Mouse (Mus musculus) heart, adult 2 months (tissue): ENCODE measurements around the gene Trio. TPM values are rescaled to one million over a fixed set of nuclear protein-coding genes. Genes with fewer than 3 reads are reported as not detected.
A peak's percentile ranks its signal among the peaks of the same experiment; 100 is the strongest.

Experiments
- DNase-seq, 2 experiments: peaks; one replicate each; pipeline ENCODE4 v3.0.0; 2021
- H3K27ac ChIP-seq: fragments of 200-600 bp; 2 replicates; pipeline ENCODE4 v1.8.1; 2022
- H3K27me3 ChIP-seq: fragments of 200-500 bp; 2 replicates; pipeline ENCODE4 v1.6.1; 2012; ENCODE audit warnings: mild to moderate bottlenecking, low read length, inconsistent platforms, mixed read lengths; ENCODE audit not compliant: control insufficient read depth, insufficient read depth
- H3K36me3 ChIP-seq: fragments of 200-500 bp; 2 replicates; pipeline ENCODE4 v1.6.1; 2012; ENCODE audit warnings: low read length, inconsistent platforms; ENCODE audit not compliant: control insufficient read depth, insufficient read depth
- H3K4me1 ChIP-seq: fragments of 200-500 bp; 2 replicates; pipeline ENCODE4 v1.6.1; 2011; ENCODE audit warnings: low read length; ENCODE audit not compliant: control insufficient read depth, insufficient read depth
- H3K4me3 ChIP-seq: fragments of 200-600 bp; 2 replicates; pipeline ENCODE4 v1.8.1; 2022
- H3K79me2 ChIP-seq: fragments of 200-500 bp; replicated peaks from 2 replicates; pipeline ENCODE4 v1.6.1; 2012; ENCODE audit warnings: mild to moderate bottlenecking, inconsistent platforms, low read length, moderate library complexity, mixed read lengths; ENCODE audit not compliant: control insufficient read depth, insufficient read depth
- H3K9ac ChIP-seq: fragments of 200-500 bp; 2 replicates; pipeline ENCODE4 v1.6.1; 2012; ENCODE audit warnings: low read depth, mild to moderate bottlenecking, control low read depth, inconsistent platforms, low read length, mixed read lengths
- CTCF ChIP-seq: fragments of 200-600 bp; IDR thresholded peaks from 2 replicates; pipeline ENCODE4 v1.8.1; 2022; ENCODE audit warnings: antibody characterized with exemption, mild to moderate bottlenecking, moderate library complexity
- EP300 ChIP-seq: fragments of 200-500 bp; IDR thresholded peaks from 2 replicates; pipeline ENCODE4 v1.6.1; 2011; ENCODE audit warnings: low read depth, low read length, control low read depth; ENCODE audit not compliant: insufficient read depth
- POLR2A ChIP-seq: fragments of 200-500 bp; IDR thresholded peaks from 2 replicates; pipeline ENCODE4 v1.6.1; 2011; ENCODE audit warnings: mild to moderate bottlenecking, low read depth, low read length, control low read depth; ENCODE audit not compliant: insufficient read depth
- WGBS: fragments of 180-500 bp; shearing (Covaris S2); methylation state at CpG from one replicate; pipeline ENCODE4 v1.1.7; 2018; 5-methylcytosine and 5-hydroxymethylcytosine counted together
- intact Hi-C: fragments of 180-260 bp; cut with DNase I; formaldehyde crosslinking; loops from one replicate; pipeline ENCODE4 v1.15.1; 2025
- polyA plus RNA-seq: library from polyadenylated mRNA; depleted of rRNA; stranded (reverse); fragments of >200 nt; gene quantifications from 2 replicates; pipeline ENCODE4 v1.2.3, GENCODE M21; 2012
- total RNA-seq, 2 experiments: library from RNA; stranded (reverse); gene quantifications; 2 replicates each; pipeline ENCODE4 v1.2.3; 2021

Trio gene
- total and polyA plus RNA-seq, 3 experiments, result 28.0 to 44.2 (median 33.8) TPM

DNA sequence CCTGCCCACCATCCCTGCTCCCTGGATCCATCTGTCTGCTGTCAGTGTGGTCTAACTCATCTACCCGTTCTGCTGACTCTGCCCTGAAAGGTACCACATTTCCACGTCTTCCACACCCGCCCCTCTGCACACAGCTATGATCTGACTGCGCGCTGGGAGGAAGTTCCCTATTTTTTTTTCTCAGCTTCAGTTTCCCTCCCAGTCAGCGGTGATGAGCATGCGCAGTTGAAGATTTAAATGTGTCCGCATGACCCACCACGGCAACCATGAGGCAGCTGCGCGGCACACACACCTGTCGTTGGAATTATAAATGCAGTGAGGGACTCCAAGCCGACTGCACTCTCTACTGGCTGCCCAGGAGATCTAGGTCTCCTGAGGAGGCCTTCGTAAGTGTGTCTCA, 142.8 kb downstream of the Trio start:
- H3K27me3 ChIP-seq, result no peaks in the 10 kb centered on the region
- H3K4me1 ChIP-seq, result peaks cover 8% of the 10 kb centered on the region
- peak in 1 of 2 experiments; percentile 26 for DNase-seq
- no peak overlapping the region for H3K4me3 ChIP-seq
- 92% methylated on average over 14 of the region's 14 CpGs for WGBS
- no peak overlapping the region for H3K27ac ChIP-seq
- H3K9ac ChIP-seq, result no peak overlapping the region
- peaks cover 9% of the 10 kb centered on the region for H3K36me3 ChIP-seq
- H3K79me2 ChIP-seq, result no peaks in the 10 kb centered on the region
- TF ChIP-seq EP300, result no peak
- no peak for TF ChIP-seq CTCF
- no peak for TF ChIP-seq POLR2A
- intact Hi-C loops, result no loop called here

DNA sequence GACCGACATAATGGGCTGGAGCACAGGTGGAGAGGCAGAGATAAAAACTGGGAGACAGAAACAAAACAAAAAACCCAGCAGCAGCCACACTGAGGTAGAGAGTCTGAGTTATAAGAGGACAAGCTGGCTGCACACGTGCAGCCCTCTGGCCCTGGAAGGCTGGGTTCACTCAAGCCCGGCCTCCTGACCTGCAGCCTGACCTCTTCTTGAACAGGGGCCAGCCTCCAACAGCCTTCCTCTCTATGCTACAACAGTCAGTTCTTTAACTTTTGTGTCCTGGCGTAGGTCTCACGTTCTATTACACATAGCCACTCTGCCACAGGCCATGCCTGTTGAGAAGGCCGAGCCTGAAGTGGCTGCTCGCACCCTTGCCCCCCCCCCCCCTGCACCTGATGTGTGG, 147.8 kb downstream of the Trio start:
- no peak overlapping the region for H3K4me3 ChIP-seq
- H3K79me2 ChIP-seq, result peaks cover 1% of the 10 kb centered on the region; the same call in 1 of the 2 replicates
- no peak overlapping the region for H3K27ac ChIP-seq
- 69% methylated on average over 7 of the region's 7 CpGs for WGBS
- peaks cover 1% of the 10 kb centered on the region for H3K4me1 ChIP-seq
- H3K9ac ChIP-seq, result no peak overlapping the region
- no peaks in the 10 kb centered on the region for H3K27me3 ChIP-seq
- no peak for DNase-seq
- peaks cover 4% of the 10 kb centered on the region for H3K36me3 ChIP-seq
- intact Hi-C loops, result no loop called here
- TF ChIP-seq POLR2A, result no peak
- TF ChIP-seq CTCF, result no peak
- no peak for TF ChIP-seq EP300

DNA sequence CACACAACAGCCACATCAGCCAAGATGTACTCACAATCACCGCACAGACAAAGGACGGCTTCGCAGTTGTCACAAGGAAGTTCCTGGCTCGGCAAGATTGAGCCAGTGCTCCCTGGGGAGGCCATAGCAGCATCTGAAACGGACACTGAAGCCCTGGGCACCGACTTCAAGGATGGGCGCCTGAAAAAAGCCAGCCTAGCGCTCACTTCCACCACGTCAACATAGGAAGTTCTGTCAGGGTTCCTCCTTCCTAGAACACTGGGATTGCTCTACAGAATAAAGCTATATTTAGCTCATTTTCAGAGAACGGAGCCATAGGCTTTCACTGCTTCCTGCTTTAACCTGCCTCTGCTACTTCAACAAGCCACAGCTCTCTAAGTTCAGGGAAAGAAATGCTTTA, 149.3 kb downstream of the Trio start:
- 30% methylated on average over 10 of the region's 10 CpGs for WGBS
- H3K79me2 ChIP-seq, result peaks cover 1% of the 10 kb centered on the region; the same call in 1 of the 2 replicates
- intact Hi-C loops, result no loop called here
- no peak overlapping the region for H3K9ac ChIP-seq
- TF ChIP-seq POLR2A (no peak), EP300 (no peak), CTCF (no peak)
- no peak for DNase-seq
- H3K36me3 ChIP-seq, result peaks cover 4% of the 10 kb centered on the region
- H3K27ac ChIP-seq, result peak overlapping the region; percentile 10; the same call in 1 of the 2 replicates
- peaks cover 1% of the 10 kb centered on the region for H3K4me1 ChIP-seq
- H3K4me3 ChIP-seq, result no peak overlapping the region
- H3K27me3 ChIP-seq, result no peaks in the 10 kb centered on the region

DNA sequence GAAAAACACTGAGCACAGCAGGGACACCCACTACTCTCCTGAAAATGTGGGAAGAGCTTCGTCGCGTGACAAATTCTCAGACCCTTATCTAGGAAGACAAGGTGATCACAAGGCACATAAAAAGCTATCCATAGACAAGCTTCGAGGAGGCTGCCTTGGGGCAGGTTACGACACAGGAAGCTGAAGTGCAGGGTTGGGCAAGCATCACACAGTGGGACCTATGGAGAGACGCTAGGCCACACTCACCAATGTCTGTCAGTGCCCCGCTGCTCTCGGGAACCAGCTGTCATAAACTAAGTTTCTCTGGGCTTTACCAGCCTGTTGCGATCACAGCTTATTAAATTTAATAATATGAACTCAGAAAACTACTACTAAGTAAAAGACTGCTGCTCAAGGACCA, 149.9 kb downstream of the Trio start:
- WGBS, result 92% methylated on average over 9 of the region's 9 CpGs
- Histone ChIP-seq H3K9ac (no peak overlapping the region), H3K27ac (no peak overlapping the region), H3K79me2 (peaks cover 1% of the 10 kb centered on the region; the same call in 1 of the 2 replicates), H3K36me3 (peaks cover 4% of the 10 kb centered on the region), H3K4me3 (no peak overlapping the region), H3K27me3 (no peaks in the 10 kb centered on the region), H3K4me1 (peaks cover 1% of the 10 kb centered on the region)
- intact Hi-C loops, result no loop called here
- DNase-seq, result no peak
- TF ChIP-seq EP300 (no peak), CTCF (no peak), POLR2A (no peak)

DNA sequence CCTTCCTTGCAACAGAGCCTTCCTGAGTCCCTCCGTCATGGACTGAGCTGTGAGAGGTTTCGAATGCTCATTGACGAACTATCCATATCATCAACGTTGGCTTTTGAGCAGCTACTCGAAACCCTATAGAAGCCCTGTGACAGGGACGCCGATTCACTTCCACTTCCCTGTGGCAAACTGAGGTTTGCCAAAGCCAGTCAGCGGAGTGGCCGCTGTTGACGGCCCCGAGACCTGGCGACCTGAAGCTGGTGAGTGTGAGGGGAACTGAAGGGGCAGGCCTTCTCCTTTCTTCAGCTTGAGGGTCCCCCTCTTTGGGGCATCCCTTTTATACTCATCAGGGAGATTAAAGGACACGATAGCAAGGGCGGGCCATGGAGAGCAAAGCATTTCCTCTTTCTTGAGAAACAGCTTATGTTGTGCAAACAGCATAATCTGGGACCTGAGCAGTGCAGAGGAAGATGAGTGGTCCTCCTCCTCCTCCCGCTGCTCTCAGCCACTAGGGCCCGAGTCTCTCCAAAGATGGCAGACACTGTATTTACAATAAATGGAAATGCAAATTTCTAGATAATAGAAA, 151.8 kb downstream of the Trio start:
- no peak overlapping the region for H3K4me3 ChIP-seq
- TF ChIP-seq EP300, result no peak
- peaks cover 1% of the 10 kb centered on the region for H3K4me1 ChIP-seq
- intact Hi-C loops, result no loop called here
- H3K36me3 ChIP-seq, result peaks cover 4% of the 10 kb centered on the region
- peak in 1 of 2 experiments; percentile 22 for DNase-seq
- H3K27ac ChIP-seq, result no peak overlapping the region
- peaks cover 1% of the 10 kb centered on the region; the same call in 1 of the 2 replicates for H3K79me2 ChIP-seq
- 86% methylated on average over 16 of the region's 16 CpGs for WGBS
- H3K9ac ChIP-seq, result no peak overlapping the region
- no peaks in the 10 kb centered on the region for H3K27me3 ChIP-seq

DNA sequence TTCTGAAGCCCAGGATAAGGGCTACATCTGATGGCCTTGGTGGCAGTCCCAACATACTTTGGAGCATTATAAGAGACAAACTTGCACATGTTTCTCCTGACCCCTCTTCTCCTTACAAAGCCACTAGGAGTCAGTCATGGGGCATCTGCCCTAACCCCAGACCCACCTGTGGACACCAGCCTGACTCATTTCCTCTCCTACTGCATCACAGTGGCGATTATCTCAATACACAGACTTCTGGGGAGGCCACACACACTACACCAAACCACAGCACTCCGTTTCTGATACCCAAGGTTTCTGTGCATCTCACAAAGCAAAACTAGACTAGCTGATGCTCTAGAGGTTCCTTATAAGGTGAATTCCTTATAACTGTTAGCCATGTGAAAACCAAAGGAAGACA, 153.4 kb downstream of the Trio start:
- Histone ChIP-seq H3K36me3 (peaks cover 4% of the 10 kb centered on the region), H3K4me1 (peaks cover 1% of the 10 kb centered on the region), H3K9ac (no peak overlapping the region), H3K79me2 (peaks cover 1% of the 10 kb centered on the region; the same call in 1 of the 2 replicates), H3K27me3 (no peaks in the 10 kb centered on the region), H3K4me3 (no peak overlapping the region), H3K27ac (no peak overlapping the region)
- TF ChIP-seq EP300, result no peak
- TF ChIP-seq CTCF, result no peak
- TF ChIP-seq POLR2A, result no peak
- DNase-seq, result no peak
- intact Hi-C loops, result no loop called here
- WGBS, result 50% methylated on average over 2 of the region's 2 CpGs
